Mouse (Mus musculus): ENCODE results near the gene Klf12.

DNA sequence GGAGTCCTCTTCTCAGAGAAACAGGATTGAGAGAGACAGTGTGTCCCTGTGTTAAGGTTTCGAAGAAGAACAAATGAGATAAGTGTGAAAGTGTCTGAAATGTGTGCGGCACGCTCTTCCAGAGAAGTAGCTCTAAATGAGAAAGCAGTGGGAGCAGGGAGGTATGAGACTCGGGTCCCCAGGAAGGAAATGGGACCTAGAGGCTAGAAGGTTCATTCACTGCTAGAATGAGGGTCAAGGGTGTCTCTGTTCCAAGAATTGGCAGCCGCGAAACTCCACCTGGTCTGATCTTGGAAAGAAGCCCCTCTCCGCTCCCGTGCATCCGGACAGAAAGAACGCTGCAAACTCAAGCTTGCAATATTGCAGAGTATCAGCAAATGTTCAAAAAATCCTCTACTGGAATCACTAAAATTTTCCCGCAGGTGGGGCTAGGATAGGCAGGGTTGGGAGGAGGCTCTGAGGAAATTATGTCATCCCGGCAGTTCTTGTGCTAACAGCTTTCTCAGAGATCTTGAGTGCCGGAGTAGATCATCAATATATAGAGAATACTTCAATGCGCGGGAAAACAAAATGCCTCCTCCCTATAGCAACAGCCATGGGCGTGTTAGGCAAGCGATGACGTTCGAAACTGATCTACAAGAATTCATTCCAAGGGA, 2.2 kb upstream of the Klf12 start:
- TF ChIP-seq CTCF (IDR thresholded peaks at IDR 0.05; ENCODE audit: low read depth, low read length) (no peak), POLR2A (IDR thresholded peaks at IDR 0.05; ENCODE audit: extremely low read depth, insufficient read depth, low read length) (no peak)
